Mouse (Mus musculus): ENCODE measurements around the gene Pcyt2. TPM values are rescaled to one million over a fixed set of nuclear protein-coding genes. Genes with fewer than 3 reads are reported as not detected.

Gene Pcyt2
- polyA plus RNA-seq, 1 experiment from 2014 or later, result 167 TPM

Small RNA genes within 50 kb of the gene (microRNA-seq; reads per million reads assigned to microRNA genes)
- 0.89 reads per million for gene Mir6936

Other genes with a start within 250 kb of the Pcyt2 start
- gene Faap100, start 239.2 kb downstream of the Pcyt2 start, polyA plus RNA-seq (2015; fragmentation: Nextera tagmentation; extraction: Ambion mirVana), result 53.9 and 59.7 TPM in 2 replicates
- gene Nploc4, start 180.2 kb downstream of the Pcyt2 start, polyA plus RNA-seq (2015; fragmentation: Nextera tagmentation; extraction: Ambion mirVana), result 33.5 and 33.8 TPM in 2 replicates
- not detected in 2 replicates for gene Tspan10, start 175.3 kb downstream of the Pcyt2 start, polyA plus RNA-seq (2015; fragmentation: Nextera tagmentation; extraction: Ambion mirVana)
- gene Pde6g, start 164.4 kb downstream of the Pcyt2 start, polyA plus RNA-seq (2015; fragmentation: Nextera tagmentation; extraction: Ambion mirVana), result 0.29 and 0.34 TPM in 2 replicates
- 8.5 and 10.4 TPM in 2 replicates for gene Oxld1, start 159.9 kb downstream of the Pcyt2 start, polyA plus RNA-seq (2015; fragmentation: Nextera tagmentation; extraction: Ambion mirVana)
- 26.3 and 26.9 TPM in 2 replicates for gene Ccdc137, start 159.8 kb downstream of the Pcyt2 start, polyA plus RNA-seq (2015; fragmentation: Nextera tagmentation; extraction: Ambion mirVana)
- gene Arl16, start 150.3 kb downstream of the Pcyt2 start, polyA plus RNA-seq (2015; fragmentation: Nextera tagmentation; extraction: Ambion mirVana), result 64.8 and 70.8 TPM in 2 replicates
- gene Mrpl12, start 133.3 kb downstream of the Pcyt2 start, polyA plus RNA-seq (2015; fragmentation: Nextera tagmentation; extraction: Ambion mirVana), result 123 and 124 TPM in 2 replicates
- gene Slc25a10, start 126.1 kb downstream of the Pcyt2 start, polyA plus RNA-seq (2015; fragmentation: Nextera tagmentation; extraction: Ambion mirVana), result 29.3 and 31.1 TPM in 2 replicates
- 0.20 and 0.28 TPM in 2 replicates for gene Gcgr, start 87.2 kb downstream of the Pcyt2 start, polyA plus RNA-seq (2015; fragmentation: Nextera tagmentation; extraction: Ambion mirVana)
- gene Mcrip1, start 68.2 kb downstream of the Pcyt2 start, polyA plus RNA-seq (2015; fragmentation: Nextera tagmentation; extraction: Ambion mirVana), result 201 and 236 TPM in 2 replicates
- not detected in 2 replicates for gene Ppp1r27, start 66.8 kb downstream of the Pcyt2 start, polyA plus RNA-seq (2015; fragmentation: Nextera tagmentation; extraction: Ambion mirVana)
- gene P4hb, start 44.7 kb downstream of the Pcyt2 start, polyA plus RNA-seq (2015; fragmentation: Nextera tagmentation; extraction: Ambion mirVana), result 329 and 382 TPM in 2 replicates
- 529 and 543 TPM in 2 replicates for gene Arhgdia, start 36.3 kb downstream of the Pcyt2 start, polyA plus RNA-seq (2015; fragmentation: Nextera tagmentation; extraction: Ambion mirVana)
- 292 and 326 TPM in 2 replicates for gene Alyref, start 19.6 kb downstream of the Pcyt2 start, polyA plus RNA-seq (2015; fragmentation: Nextera tagmentation; extraction: Ambion mirVana)
- 175 and 192 TPM in 2 replicates for gene Anapc11, start 19.5 kb downstream of the Pcyt2 start, polyA plus RNA-seq (2015; fragmentation: Nextera tagmentation; extraction: Ambion mirVana)
- gene Npb, start 9.5 kb downstream of the Pcyt2 start, polyA plus RNA-seq (2015; fragmentation: Nextera tagmentation; extraction: Ambion mirVana), result 0.81 TPM in 1 of 2 replicates, not detected in the other
- gene Sirt7, start 7.3 kb upstream of the Pcyt2 start, polyA plus RNA-seq (2015; fragmentation: Nextera tagmentation; extraction: Ambion mirVana), result 52.0 and 55.2 TPM in 2 replicates
- gene Mafg, start 15.7 kb upstream of the Pcyt2 start, polyA plus RNA-seq (2015; fragmentation: Nextera tagmentation; extraction: Ambion mirVana), result 35.5 and 36.0 TPM in 2 replicates
- 24.7 and 24.8 TPM in 2 replicates for gene Pycr1, start 25.8 kb upstream of the Pcyt2 start, polyA plus RNA-seq (2015; fragmentation: Nextera tagmentation; extraction: Ambion mirVana)
- gene Myadml2, start 30.2 kb upstream of the Pcyt2 start, polyA plus RNA-seq (2015; fragmentation: Nextera tagmentation; extraction: Ambion mirVana), result 0.66 and 1.7 TPM in 2 replicates
- 2.5 and 2.7 TPM in 2 replicates for gene Notum, start 43.2 kb upstream of the Pcyt2 start, polyA plus RNA-seq (2015; fragmentation: Nextera tagmentation; extraction: Ambion mirVana)
- gene Aspscr1, start 55.0 kb upstream of the Pcyt2 start, polyA plus RNA-seq (2015; fragmentation: Nextera tagmentation; extraction: Ambion mirVana), result 131 and 141 TPM in 2 replicates
- 91.2 and 101 TPM in 2 replicates for gene Cenpx, start 95.8 kb upstream of the Pcyt2 start, polyA plus RNA-seq (2015; fragmentation: Nextera tagmentation; extraction: Ambion mirVana)
- 64.4 and 66.0 TPM in 2 replicates for gene Lrrc45, start 96.0 kb upstream of the Pcyt2 start, polyA plus RNA-seq (2015; fragmentation: Nextera tagmentation; extraction: Ambion mirVana)
- 235 and 267 TPM in 2 replicates for gene Rac3, start 103.5 kb upstream of the Pcyt2 start, polyA plus RNA-seq (2015; fragmentation: Nextera tagmentation; extraction: Ambion mirVana)
- 10.6 and 13.0 TPM in 2 replicates for gene Dcxr, start 109.3 kb upstream of the Pcyt2 start, polyA plus RNA-seq (2015; fragmentation: Nextera tagmentation; extraction: Ambion mirVana)
- gene Cbr2, start 114.2 kb upstream of the Pcyt2 start, polyA plus RNA-seq (2015; fragmentation: Nextera tagmentation; extraction: Ambion mirVana), result 0.99 and 1.2 TPM in 2 replicates
- 2.4 and 2.5 TPM in 2 replicates for gene Hmga1b, start 144.9 kb upstream of the Pcyt2 start, polyA plus RNA-seq (2015; fragmentation: Nextera tagmentation; extraction: Ambion mirVana)
- 89.7 and 105 TPM in 2 replicates for gene Rfng, start 166.3 kb upstream of the Pcyt2 start, polyA plus RNA-seq (2015; fragmentation: Nextera tagmentation; extraction: Ambion mirVana)
- 243 and 255 TPM in 2 replicates for gene Gps1, start 166.3 kb upstream of the Pcyt2 start, polyA plus RNA-seq (2015; fragmentation: Nextera tagmentation; extraction: Ambion mirVana)
- gene Dus1l, start 178.5 kb upstream of the Pcyt2 start, polyA plus RNA-seq (2015; fragmentation: Nextera tagmentation; extraction: Ambion mirVana), result 39.8 and 49.0 TPM in 2 replicates
- 63.8 and 67.4 TPM in 2 replicates for gene Fasn, start 206.6 kb upstream of the Pcyt2 start, polyA plus RNA-seq (2015; fragmentation: Nextera tagmentation; extraction: Ambion mirVana)